Mouse (Mus musculus) lung, postnatal 0 days (tissue): ENCODE measurements at regions not wholly inside any gene's neighbourhood (a gene's known extent, or its start where the extent isn't known, plus 50 kb on each side); places are given as distances from the start of the nearest gene placed in this dataset.

Experiments used
- CTCF ChIP-seq: IDR thresholded peaks from 2 replicates; pipeline ENCODE4 v1.5.1; 2016; ENCODE audit warnings: antibody characterized with exemption, mild to moderate bottlenecking
- EP300 ChIP-seq: IDR thresholded peaks from 2 replicates; pipeline ENCODE4 v1.6.1; 2016; ENCODE audit warnings: antibody characterized with exemption, mild to moderate bottlenecking, control low read depth

DNA sequence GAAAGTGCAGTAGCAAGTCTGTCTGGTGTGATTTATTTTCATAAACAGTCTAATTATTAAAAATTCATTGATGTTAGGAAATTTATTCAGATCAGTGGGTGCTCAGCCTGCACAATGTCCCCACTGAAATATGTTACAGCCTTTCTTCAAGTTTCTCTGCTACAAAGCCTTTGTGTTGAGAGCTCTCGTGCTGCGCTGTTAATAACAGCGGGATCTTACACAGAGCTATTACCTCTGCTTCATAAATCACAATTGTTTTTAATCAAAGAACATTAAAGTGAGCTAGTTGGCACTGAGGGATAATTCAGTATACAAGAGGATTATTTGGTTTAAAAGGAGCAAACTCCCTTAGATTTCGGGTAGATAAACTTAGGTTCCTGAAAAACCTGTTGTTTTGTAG is 85.7 kb upstream of the Vgll3 start:
- TF ChIP-seq CTCF = no peak
- no peak for TF ChIP-seq EP300
